Mouse (Mus musculus) fibroblast of lung, adult 2 months (primary cell): ENCODE data around the gene Gm43517.

Experiments
- DNase-seq: peaks from one replicate; pipeline ENCODE4 v3.0.0-alpha.2; 2011; ENCODE audit warnings: low read depth

Gm43517 gene

DNA sequence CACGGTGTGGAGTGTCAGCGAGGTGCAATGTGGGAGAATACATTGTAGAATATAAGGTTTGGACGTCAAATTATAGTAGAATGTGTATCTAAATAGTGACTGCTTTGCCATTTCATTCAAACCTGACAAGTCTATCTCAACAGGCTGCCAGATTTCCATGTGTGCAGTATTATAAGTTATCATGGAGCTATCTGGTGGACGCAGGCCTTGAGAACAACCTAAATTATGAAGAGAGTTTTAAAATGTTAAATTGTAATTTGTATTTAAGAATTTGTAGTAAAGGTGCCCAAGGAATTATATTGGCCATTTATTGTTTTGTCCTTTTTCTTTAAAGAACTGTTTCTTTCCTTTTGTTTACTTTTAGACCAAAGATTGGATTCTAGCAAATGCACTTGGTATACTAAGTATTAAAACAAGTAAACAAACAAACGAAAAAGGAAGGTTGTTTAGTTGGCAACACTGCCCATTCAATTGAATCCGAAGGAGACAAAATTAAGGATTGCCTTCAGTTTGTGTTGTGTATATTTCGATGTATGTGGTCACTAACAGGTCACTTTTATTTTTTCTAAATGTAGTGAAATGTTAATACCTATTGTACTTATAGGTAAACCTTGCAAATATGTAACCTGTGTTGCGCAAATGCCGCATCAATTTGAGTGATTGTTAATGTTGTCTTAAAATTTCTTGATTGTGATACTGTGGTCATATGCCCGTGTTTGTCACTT, 1.3 kb downstream of the Gm43517 start:
- DNase-seq = no peak

DNA sequence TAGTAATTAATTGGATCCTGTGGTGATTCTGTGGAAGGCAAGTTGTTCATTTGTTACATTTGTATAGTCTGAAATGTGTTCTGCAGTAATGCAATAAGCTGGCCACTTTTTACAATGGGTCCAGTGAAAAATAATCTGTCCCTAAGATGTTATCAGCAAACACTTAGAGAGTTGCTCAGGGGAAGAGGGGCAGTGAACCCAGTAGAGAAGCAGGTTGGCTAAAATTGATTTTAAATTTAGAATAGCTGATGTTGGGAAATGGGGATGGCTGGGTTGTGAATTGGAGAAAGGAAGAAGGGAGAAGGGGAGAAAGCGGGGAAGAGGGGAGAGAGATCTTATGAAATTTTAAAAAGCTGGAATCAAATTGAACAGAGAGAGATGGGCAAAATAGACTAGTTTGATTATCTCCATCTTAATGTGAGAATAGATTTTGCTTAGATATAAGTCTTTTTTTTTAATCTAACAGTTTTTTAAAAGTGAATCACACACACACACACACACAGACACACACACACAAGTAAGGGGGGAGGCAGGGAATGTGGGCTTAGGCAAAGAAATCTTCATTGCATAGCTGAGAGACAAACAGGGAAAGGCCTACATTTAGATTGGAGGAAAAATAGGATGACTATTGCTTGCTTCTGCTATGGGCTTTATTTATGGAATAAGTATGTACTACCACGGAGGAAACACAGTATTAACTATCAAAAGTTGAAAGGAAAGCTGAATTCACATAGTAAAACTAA, 3.1 kb downstream of the Gm43517 start:
- DNase-seq = no peak

DNA sequence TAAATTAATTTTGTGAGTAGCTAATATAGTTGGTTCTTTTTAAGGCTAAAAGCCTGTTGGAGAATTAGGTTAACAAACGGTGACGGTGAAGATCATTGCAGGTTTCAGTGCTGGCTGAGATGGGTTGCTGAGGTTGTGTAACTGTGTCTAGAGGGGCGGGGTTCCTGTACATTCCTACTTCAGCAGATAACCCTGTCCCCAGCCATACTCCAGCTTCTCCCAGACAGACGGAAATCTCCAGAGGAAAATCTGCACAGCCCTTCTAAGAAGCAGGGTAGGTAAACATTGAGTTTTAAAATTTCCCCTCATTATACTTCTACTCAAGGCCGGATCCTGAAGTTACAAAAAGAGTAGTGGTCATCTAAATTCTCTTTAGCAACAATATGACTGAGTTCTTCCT, 4.7 kb downstream of the Gm43517 start:
- DNase-seq = no peak

DNA sequence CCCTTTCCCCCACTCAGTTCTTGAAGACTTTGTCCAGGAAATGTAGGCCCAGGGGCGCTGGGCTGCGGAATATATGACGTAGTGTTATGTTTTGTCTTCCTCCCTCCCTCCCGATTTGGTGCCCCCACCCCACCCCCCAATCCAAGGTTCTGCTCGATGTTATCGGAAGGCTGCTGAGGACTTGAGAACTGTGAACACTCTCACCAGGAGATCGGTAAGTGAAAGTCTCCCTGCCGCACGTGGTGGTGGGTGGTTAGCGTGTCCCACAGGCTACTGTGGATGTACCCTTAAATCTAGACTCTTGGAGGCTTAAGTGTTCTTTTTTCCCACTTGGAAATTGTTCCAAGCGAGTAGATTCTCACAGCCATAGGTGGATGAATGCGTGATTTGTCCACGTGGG, 5.3 kb downstream of the Gm43517 start:
- DNase-seq = no peak

DNA sequence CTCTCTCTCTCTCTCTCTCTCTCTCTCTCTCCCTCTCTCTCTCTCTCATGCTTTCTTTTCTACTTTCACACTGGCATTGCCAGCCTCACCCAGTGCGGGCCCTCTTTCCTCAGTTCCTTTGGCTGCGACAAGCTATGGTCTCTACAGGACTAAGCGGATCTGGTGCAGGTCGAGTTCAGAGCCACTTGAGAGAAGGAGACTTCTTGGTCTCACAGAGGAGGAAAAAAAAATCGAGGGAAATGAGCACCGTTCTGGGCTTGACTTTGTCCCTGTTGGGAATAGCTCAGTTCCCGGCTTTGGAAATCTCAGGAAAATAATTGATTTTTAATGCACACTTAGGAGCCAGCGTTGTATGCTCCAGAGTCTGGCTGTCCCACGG, 5.9 kb downstream of the Gm43517 start:
- no peak for DNase-seq

DNA sequence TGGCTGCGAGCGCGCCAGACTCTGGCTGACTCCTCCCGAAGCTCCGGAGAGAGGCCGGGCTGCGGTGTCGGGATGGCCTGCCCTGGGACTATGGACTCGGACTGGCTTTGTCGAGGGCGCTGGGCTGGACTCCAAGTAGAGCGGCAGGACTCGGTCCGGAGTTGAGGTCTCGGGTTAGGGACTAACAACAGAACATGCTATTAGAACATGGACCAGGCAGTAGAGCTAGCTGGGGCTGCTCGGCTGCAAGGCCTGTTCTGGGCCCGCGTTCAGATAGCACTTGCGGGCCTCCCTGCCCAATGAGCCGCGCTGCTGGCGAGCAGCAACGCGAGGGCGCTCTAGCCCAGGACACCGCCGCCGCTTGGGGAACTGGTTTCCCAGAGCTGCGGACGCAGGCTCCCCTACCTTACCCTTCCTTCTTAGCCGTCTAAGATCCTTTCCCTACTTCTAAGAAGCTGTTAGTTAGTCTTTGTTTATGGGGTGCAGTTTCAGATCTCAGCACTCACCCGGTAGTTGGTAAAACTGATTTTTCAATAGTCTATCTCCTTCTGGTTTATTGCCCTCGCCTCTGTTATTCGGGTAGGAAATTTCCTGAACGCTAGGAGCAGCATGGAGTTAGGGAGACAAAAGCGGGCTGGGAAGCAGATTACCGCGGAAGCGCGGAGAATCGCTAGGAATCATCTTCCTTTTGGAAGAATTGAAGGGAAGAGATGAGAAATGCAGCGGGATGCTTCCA, 6.5 kb downstream of the Gm43517 start:
- no peak for DNase-seq

DNA sequence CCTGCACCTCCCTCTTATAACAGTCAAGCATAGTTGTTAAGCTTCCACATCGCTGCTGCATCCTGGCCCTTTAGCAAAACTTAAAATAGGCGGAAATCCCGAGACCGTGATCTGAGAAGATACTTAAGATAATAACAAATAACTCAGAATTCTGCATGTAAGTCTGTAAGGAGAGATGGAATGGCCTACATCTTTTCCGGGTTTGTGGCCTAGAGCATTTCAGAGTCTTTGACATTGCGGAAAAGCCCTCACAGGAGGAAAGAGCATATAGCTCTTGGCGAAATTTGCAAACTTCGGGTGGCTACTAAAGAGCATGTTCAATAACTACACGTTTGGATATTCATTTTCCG, 7.0 kb downstream of the Gm43517 start:
- no peak for DNase-seq

DNA sequence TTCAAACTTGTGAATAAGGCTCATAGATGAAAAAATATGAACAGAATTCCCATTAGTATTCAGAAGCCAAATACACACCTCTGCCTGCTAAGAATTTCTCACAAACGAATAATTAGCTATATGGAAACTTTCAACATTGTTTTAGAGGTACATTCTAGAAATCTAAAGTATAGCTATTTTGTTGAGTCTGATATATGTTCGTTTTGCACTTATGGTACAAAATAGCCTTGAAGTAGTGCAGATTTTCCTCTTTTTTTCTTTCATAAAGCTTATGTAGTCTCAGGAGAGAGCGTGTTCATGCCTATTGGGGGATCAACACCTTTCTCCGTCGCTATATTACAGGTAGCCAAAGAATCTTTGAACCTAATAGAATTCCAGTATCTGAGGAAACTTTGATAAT, 7.9 kb downstream of the Gm43517 start:
- DNase-seq = no peak

DNA sequence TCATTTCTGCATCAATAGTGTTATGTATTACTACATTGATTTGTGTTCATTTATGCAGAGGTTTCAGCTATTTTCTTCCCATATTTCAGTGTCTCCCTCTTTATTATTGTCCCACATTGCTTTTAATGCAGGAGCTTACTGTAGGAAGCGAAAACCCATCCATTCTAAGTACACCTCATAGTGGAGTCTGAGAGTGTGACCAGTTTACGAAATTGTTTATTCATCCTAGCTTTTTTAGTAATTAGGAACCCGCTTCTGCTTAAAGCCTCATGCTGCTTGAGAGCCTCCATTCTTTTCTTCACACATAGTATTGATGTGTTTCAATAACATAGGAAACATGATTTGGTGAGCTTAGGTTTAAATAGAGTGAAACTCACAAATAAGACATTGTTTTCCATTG, 8.7 kb downstream of the Gm43517 start:
- no peak for DNase-seq

DNA sequence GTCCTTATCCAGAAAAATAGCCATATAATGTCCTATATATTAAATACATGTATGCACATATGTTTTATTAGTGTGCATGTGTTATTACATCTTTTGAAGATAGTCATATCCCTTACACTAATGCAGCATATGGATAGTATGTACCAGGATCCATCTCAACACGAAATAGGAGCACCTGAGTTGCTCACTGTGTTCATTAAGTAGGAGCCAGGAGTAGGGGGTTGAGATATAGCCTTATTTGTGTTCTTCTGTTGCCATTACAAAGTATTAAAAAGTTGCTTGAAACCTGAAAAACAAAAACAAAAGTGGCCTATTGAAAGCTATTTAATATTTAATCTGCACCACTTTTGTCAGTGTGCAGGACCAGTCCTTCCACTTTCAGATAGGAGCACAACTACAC, 9.2 kb downstream of the Gm43517 start:
- no peak for DNase-seq

DNA sequence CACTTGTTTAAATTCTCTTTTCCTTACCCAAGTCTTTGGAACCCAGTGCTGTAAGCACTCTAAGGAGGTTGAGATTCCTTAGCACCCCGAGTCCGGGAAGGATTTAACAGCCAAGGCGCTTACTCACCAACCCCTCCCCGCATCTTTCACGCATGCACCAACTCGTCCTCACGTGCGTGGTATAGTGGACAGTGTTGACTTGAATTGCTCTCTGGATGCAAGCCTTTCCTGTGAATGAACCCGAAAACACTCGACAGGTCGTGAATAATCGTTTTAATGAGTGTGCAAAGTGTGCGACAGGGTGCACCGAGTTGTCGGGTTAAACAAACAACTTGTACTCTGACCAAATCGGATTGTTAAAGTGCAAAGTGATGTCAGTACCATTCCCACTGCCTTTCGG, 9.9 kb downstream of the Gm43517 start:
- DNase-seq = no peak

DNA sequence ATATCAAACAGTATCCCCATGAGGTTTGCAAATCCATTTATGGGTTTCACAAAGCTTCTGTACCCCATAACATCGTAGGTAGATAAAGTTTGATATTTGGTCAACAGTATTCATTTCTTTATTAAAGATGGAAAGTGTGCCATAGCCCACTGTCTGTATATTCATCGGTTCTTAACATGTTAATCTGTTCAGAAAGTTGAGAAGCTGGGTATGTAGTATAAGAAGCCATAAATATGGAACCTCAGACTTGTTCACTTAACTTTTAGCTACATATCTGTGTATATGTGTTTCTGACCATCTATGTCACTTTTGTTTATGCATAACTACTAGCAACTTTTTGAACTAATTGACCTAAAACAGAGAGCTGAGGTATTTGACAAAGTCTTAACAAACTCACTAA, 11.0 kb downstream of the Gm43517 start:
- DNase-seq = no peak

DNA sequence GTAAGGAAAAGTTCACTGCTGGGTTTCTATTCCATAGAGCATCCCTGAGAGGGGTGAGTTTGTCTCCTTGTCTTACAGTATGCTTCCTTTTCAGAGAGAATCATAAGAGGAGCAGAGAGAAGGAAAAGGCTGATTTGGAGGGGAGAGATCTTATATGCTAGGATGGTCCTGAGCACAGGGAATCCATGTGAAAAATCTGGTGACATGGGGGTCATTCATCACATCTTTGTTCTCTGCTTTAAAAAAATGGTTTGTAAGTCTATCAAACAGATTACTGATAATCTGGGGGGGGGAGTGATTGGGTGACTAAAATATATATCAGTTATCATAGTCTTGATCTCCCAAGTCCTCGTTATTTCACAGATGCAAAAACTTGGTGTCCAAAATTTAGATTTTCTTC, 11.8 kb downstream of the Gm43517 start:
- no peak for DNase-seq

DNA sequence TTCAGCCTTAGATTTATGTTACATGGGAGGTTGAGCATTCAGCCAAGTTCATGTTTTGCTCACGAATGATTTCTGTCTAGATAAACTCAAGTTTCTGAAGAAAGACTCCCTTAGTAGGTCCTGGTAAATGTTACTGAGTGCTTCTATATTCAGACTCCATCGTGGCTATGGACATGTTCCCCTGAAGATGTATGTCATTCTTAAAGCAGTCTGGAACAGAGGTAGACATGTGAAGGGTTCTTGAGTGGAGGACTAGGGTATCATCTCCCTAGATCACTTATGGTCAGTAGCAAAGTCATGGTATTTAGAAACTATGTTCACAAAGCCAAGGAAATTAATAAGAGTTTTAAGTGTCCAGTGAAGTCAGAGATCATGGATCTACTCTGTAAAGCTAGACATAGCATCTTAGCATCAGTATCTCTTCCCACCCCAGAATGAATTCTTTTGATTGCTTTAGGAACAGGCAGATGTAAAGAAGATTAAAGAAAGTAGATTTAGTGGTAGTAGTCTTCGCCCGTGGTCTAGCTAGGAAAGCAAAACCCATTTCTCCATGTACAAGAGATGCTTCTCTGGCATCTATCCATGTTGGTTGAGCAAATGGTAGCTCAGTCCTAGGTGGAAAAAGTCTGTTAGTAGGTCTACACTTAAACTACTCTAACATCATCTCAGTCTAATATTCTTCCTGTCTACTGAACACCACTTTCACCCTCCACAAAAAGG, 12.6 kb downstream of the Gm43517 start:
- DNase-seq = no peak

DNA sequence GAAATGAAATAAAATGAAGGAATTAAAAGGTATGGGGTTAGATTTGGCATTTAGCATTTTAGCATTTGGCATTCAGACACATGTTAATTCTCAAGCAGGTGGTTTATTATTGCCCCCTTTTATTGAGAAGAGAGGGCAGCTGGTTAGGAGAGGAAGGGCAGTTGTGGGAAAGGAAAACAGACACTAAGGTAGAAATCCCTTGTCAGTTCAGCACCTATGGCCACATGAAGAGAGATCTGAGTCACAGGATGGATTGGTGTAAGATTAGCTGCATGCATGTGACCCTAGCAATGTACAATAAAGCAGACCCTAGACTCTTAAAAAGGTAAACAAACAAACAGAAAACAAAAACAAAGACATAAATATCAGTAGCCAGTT, 13.2 kb downstream of the Gm43517 start:
- DNase-seq = no peak

DNA sequence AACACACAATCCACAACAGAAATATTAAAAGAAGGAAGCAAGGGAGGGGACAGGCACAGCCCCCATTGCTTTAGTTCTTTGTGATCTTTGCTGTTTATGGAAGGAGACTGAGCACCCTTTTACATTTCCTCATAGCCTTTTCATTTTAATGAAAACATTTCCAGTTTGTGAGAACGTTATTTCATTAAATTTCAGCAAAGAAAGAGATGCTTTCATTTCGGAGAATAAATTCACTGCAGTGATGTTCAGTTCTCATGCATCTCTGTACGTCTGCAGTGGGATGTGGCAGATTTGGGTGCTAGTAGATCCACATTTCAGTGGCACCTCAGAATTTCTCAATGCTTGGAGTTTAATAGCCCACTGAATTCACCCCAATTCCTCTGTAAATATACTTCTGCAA, 13.7 kb downstream of the Gm43517 start:
- no peak for DNase-seq

DNA sequence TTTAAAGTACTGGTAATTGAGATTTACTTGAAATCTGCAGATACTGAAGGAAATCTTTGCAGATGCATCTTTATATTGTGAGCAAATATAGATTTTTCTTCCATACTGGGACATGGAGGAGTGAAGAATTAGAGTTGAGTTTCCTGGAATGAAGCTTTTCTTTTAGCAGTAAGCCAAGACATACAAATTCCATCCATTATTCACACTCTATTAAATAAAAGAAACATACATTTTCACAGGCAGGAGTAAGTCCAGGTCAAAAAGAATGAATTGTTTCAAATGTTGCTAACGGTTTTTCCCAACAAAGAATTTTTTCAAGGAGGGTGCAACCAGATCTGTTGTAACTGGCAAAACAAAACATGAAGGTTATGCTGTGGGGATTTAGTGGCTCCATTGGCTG, 14.6 kb downstream of the Gm43517 start:
- DNase-seq = no peak

DNA sequence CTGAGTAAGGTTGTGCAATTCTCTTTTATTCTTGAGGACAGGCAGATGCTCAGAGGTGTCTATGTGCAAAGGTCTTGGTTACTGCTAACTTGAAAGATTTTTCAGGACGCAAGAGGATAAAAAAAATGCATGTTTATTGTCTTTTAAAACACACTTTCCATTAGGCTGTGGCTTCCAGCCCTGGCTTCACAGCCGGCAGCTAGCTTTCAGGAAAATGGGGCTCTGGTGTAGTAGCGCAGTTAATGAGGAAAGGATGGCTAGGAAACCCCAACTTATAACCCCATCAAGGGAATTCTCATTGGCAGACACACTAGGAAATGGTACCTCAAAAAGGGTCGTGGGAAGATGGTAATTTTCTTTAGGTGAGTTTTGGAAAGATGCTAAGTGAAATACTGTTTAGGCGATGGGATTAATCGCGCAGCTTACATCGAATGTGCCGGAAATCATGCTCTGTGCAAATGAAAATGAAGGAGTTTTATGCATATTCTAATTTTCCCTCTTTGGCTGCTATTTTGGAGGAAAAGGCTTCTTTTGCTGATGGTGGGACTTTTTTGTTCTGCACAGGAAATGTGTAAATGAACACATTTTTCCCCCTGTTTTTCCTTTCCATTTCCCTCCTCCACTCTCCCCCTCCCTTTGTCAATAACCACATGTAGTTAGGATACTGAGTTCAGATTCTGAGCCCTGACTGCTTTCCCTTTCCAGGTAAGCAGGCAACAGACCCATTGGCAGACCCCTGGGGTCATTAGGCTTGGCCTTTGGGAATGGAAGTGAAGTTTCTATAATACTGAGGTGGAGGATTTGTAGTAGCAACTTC, 15.3 kb downstream of the Gm43517 start:
- no peak for DNase-seq

DNA sequence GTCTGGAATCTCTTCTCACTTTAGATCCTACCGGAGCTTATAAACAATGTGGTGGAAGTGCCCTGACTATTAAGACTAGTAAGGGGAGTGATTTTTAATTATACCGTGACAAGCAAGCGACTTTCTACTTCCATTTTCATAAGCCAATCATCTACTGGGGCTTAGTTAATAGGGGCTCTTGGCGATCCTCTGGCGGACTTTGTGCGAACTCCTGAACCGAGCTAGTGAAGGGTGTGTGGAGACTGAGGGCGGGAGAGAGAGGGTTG, 15.8 kb downstream of the Gm43517 start:
- DNase-seq = no peak

DNA sequence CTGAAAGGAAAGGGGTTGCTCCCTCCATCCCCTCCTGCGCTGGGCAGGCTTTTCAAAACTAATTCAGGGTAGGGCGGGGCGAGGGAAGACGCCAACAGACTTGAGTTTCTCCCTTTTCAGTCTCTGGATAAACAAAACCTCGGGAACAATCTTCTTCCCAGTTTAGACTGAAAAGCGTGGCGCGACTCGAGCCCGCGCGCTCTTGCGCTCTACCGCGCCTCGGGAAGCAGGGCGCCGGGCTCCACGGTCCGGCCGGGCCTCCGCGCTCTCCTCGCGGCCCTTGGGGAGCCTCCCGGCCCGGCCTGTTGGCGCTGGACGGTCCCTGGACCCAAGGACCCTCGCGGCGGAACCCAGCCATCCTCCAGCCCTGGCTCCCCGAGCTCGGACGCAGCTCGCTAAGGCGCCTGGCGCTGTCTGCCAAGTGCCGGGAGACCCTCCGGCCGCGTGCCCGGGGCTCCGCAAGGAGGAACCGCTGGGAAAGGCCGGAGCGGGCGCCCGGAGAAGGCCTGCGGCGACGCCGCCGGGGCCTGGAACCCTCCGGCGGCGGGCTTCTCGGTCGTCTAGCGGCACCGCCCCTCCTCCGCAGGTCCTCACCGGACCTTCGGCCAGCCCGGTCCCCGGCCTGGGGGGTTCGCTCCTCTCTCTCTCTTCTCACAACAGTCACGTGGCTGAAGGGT, 16.3 kb downstream of the Gm43517 start:
- no peak for DNase-seq

DNA sequence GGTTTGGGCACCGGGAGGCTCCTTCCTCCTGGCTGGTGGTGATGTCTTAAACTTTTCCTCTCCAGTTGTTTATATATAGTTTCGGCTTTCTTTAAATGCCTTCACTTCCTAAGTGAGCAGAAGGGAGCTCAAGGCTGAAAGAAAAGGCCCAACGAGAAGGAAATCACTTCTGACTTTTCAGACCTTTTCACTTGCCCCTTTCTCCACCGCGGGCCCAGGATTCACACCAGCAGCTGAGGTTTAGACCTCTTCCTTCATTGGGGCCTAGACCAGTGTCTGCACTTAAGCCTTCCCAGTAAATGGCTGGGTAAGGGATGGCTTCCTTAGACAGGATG, 16.8 kb downstream of the Gm43517 start:
- DNase-seq = no peak

DNA sequence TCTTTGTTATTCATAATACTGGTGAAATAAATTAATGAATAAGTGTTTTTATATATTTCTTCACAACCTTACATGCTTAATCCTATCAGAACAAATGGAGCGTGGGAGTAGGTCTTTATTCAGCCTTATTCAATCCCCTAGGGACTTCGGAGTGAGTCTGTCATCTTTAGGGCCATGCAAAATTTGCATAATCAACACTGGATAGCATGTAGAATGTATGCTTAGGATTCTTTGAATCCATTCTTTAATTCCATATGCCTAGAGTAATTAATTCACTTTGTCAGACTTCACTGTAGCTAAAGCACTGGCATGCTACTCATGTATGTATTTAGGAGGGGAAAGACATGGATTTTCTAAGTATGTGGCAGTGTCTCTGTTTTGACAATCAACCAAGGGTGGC, 24.9 kb downstream of the Gm43517 start:
- no peak for DNase-seq
